8 mouse cellular contexts compared by ENCODE assay signal in genomic region chr19:25635622-25636244, GRCm38 (mm10). TPM values are rescaled to one million over a fixed set of nuclear protein-coding genes. Genes with fewer than 3 reads are reported as not detected.
A peak's percentile ranks its signal among the peaks of the same experiment; 100 is the strongest.
DNase-seq lines count a peak whose midpoint lies in the region; ATAC-seq and TF ChIP-seq lines count a peak whose summit lies in the region.

No protein-coding gene starts in this region.

- 21% methylated on average over 22 of the region's 22 CpGs for WGBS in thymus, adult 2 months
- 14% methylated on average over 22 of the region's 22 CpGs for WGBS in intestine, embryonic 16.5 days
- 18% methylated on average over 22 of the region's 22 CpGs for WGBS in midbrain, embryonic 10.5 days

- no peak for TF ChIP-seq POLR2A in thymus, adult 2 months (IDR thresholded peaks at IDR 0.05; ENCODE audit: control insufficient read depth, extremely low read depth, insufficient read depth, low read length, poor library complexity)

- no peak overlapping the region for H3K9ac ChIP-seq in intestine, embryonic 16.5 days (ENCODE audit: low read depth, low read length)

- H3K27ac ChIP-seq in thymus, adult 2 months (ENCODE audit: control insufficient read depth, insufficient read depth, low read length), result no peak overlapping the region
- H3K27ac ChIP-seq in intestine, embryonic 16.5 days (ENCODE audit: low read length), result no peak overlapping the region
- peak overlapping the region; percentile 80 for H3K27ac ChIP-seq in midbrain, embryonic 10.5 days (replicated peaks)

- 0 out of 2 replicates have a peak, but pooled peaks have one; percentile 43 for TF ChIP-seq CTCF in thymus, adult 2 months (IDR thresholded peaks at IDR 0.05; ENCODE audit: borderline replicate concordance, control insufficient read depth, extremely low read depth, insufficient read depth, low read length, poor library complexity)

- no peaks in the 10 kb centered on the region for H3K9me3 ChIP-seq in intestine, embryonic 16.5 days (ENCODE audit: control insufficient read depth, low read length)
- no peaks in the 10 kb centered on the region for H3K9me3 ChIP-seq in midbrain, embryonic 10.5 days (replicated peaks)

- H3K4me2 ChIP-seq in intestine, embryonic 16.5 days (ENCODE audit: low read depth, low read length), result peak overlapping the region; percentile 39

- H3K4me1 ChIP-seq in thymus, adult 2 months (replicated peaks; ENCODE audit: control insufficient read depth, insufficient read depth, low read length), result no peaks in the 10 kb centered on the region
- no peaks in the 10 kb centered on the region for H3K4me1 ChIP-seq in intestine, embryonic 16.5 days (ENCODE audit: control insufficient read depth, insufficient read depth, low read length)
- peaks cover 12% of the 10 kb centered on the region for H3K4me1 ChIP-seq in midbrain, embryonic 10.5 days

- no peak for DNase-seq in thymus, adult 2 months
- DNase-seq in thymus, adult 18-20 months, result no peak
- peak; percentile 92 for DNase-seq in embryo, embryonic 10.5 days (ENCODE audit: low spot score)
- peak; percentile 43 to 59 for DNase-seq in gastrocnemius, postnatal 36 days
- peak; percentile 73 to 74 for DNase-seq in left cerebral cortex, postnatal 25 days (ENCODE audit: low spot score in 2 of 2)
- DNase-seq in midbrain, embryonic 10.5 days (ENCODE audit: low spot score), result peak; percentile 83
- DNase-seq in splenic B cell, adult 2 months (ENCODE audit: low read depth, low spot score), result peak; percentile 64

- no peaks in the 10 kb centered on the region for H3K27me3 ChIP-seq in thymus, adult 2 months (ENCODE audit: control insufficient read depth, insufficient read depth, low read length)
- no peaks in the 10 kb centered on the region for H3K27me3 ChIP-seq in intestine, embryonic 16.5 days (replicated peaks; ENCODE audit: control insufficient read depth, insufficient read depth, low read length)
- peaks cover 7% of the 10 kb centered on the region; the same call in 1 of the 2 replicates for H3K27me3 ChIP-seq in midbrain, embryonic 10.5 days (ENCODE audit: low read depth, poor library complexity, severe bottlenecking)
- no peaks in the 10 kb centered on the region for H3K27me3 ChIP-seq in splenic B cell, adult 2 months (ENCODE audit: control insufficient read depth, insufficient read depth, low read length, poor library complexity, severe bottlenecking)

- H3K4me3 ChIP-seq in thymus, adult 2 months (ENCODE audit: control insufficient read depth, insufficient read depth, low read length), result no peak overlapping the region
- peak overlapping the region; percentile 15 for H3K4me3 ChIP-seq in intestine, embryonic 16.5 days (ENCODE audit: low read length)
- H3K4me3 ChIP-seq in midbrain, embryonic 10.5 days, result peak overlapping the region; percentile 49

- no peaks in the 10 kb centered on the region for H3K36me3 ChIP-seq in thymus, adult 2 months (ENCODE audit: control insufficient read depth, insufficient read depth, low read length)
- H3K36me3 ChIP-seq in intestine, embryonic 16.5 days (ENCODE audit: control insufficient read depth, insufficient read depth, low read length), result no peaks in the 10 kb centered on the region
- H3K36me3 ChIP-seq in midbrain, embryonic 10.5 days, result no peaks in the 10 kb centered on the region
- H3K36me3 ChIP-seq in splenic B cell, adult 2 months (ENCODE audit: control insufficient read depth, insufficient read depth, low read length, poor library complexity, severe bottlenecking), result no peaks in the 10 kb centered on the region

- intact Hi-C loops in gastrocnemius, postnatal 36 days (cut with DNase I), result no loop called here
- intact Hi-C loops in left cerebral cortex, postnatal 25 days (cut with DNase I), result loop anchor here (5.0 kb wide), 2 partner anchors 557 to 678 kb away; no protein-coding TSS in a partner anchor

- ATAC-seq in intestine, embryonic 16.5 days, result 0 out of 2 replicates have a peak, but pooled peaks have one; percentile 64

RNA-seq across cellular contexts. Expression of gene Dmrt3, which starts 25.6 kb away (rescaled TPM):
- 2.8 and 3.6 TPM in 2 replicates for polyA plus RNA-seq in thymus, adult 2 months (2012; rRNA removed)
- total RNA-seq in gastrocnemius, postnatal 36 days (2021), result not detected
- 0.15 and 0.20 TPM in 2 replicates for polyA plus RNA-seq in intestine, embryonic 16.5 days (2015; fragmentation: Nextera tagmentation; extraction: Ambion mirVana)
- total RNA-seq in left cerebral cortex, postnatal 25 days (2021), result under 1 TPM in 1 of 2 experiments, not detected in 1; 0.14 TPM
- polyA plus RNA-seq in midbrain, embryonic 10.5 days (2016; fragmentation: Nextera tagmentation; extraction: Ambion mirVana), result 0.39 and 2.1 TPM in 2 replicates

RNA-seq across cellular contexts. Expression of gene Dmrt2, which starts 36.5 kb away (rescaled TPM):
- 14.2 and 15.0 TPM in 2 replicates for polyA plus RNA-seq in thymus, adult 2 months (2012; rRNA removed)
- 1 to 10 TPM; 4.2 to 6.6 TPM for total RNA-seq in gastrocnemius, postnatal 36 days (2021)
- polyA plus RNA-seq in intestine, embryonic 16.5 days (2015; fragmentation: Nextera tagmentation; extraction: Ambion mirVana), result 0.11 and 0.12 TPM in 2 replicates
- 1 to 10 TPM; 1.1 to 1.5 TPM for total RNA-seq in left cerebral cortex, postnatal 25 days (2021)
- 0.05 and 0.16 TPM in 2 replicates for polyA plus RNA-seq in midbrain, embryonic 10.5 days (2016; fragmentation: Nextera tagmentation; extraction: Ambion mirVana)

Comparison
In these comparisons a context has a peak if more than half of its experiments do, and no peak if none do; other contexts are left out.
1. DNase-seq: peak in embryo, embryonic 10.5 days (single experiment), gastrocnemius, postnatal 36 days (2 of 2), left cerebral cortex, postnatal 25 days (2 of 2), midbrain, embryonic 10.5 days (single experiment) and splenic B cell, adult 2 months (single experiment); none in thymus, adult 2 months (single experiment) and thymus, adult 18-20 months (0 of 2).
2. RNA of gene Dmrt2, which starts 36.5 kb away (polyA plus RNA-seq): 14.2 to 15.0 TPM in thymus, adult 2 months; 0.05 to 0.16 TPM in midbrain, embryonic 10.5 days and 0.11 to 0.12 TPM in intestine, embryonic 16.5 days; every median in the first group is over 10 times any median in the second.